Mouse (Mus musculus): ENCODE data around the gene Gm42906.

- TF ChIP-seq POLR2A (IDR thresholded peaks at IDR 0.05; ENCODE audit: low read depth, low read length) = no peak
- no peak for TF ChIP-seq CTCF (conservative IDR thresholded peaks at IDR 0.05; ENCODE audit: insufficient read depth, insufficient read length, low read depth, low read length)
Measured at GRCm38 (mm10) chr5:151110461-151110908, 317.5 kb downstream of the Gm42906 start.
